Mouse (Mus musculus): ENCODE results near the gene Negr1. TPM values are rescaled to one million over a fixed set of nuclear protein-coding genes. Genes with fewer than 3 reads are reported as not detected.
A peak's percentile ranks its signal among the peaks of the same experiment; 100 is the strongest.

Gene Negr1
- polyA plus RNA-seq, 1 experiment: not detected

GRCm38 (mm10) chr3:157334169-157334568, 772.6 kb downstream of the Negr1 start:
- Histone ChIP-seq H3K27me3 (ENCODE audit: control insufficient read depth, insufficient read depth, low read length, poor library complexity, severe bottlenecking) (no peaks in the 10 kb centered on the region), H3K36me3 (ENCODE audit: control insufficient read depth, insufficient read depth, low read length, poor library complexity, severe bottlenecking) (no peaks in the 10 kb centered on the region), H3K4me3 (ENCODE audit: low read depth, low read length) (no peak overlapping the region), H3K27ac (ENCODE audit: insufficient read depth, low read length) (no peak overlapping the region), H3K9me3 (replicated peaks; ENCODE audit: control insufficient read depth, insufficient read depth, low read length, poor library complexity, severe bottlenecking) (no peaks in the 10 kb centered on the region), H3K9ac (ENCODE audit: low read depth, poor library complexity, severe bottlenecking) (no peak overlapping the region), H3K4me1 (ENCODE audit: control insufficient read depth, insufficient read depth, low read length) (no peaks in the 10 kb centered on the region)
- no peak for TF ChIP-seq CTCF (IDR thresholded peaks at IDR 0.05; ENCODE audit: low read depth, low read length)
- no peak for TF ChIP-seq EP300 (IDR thresholded peaks at IDR 0.05; ENCODE audit: insufficient read depth, low read depth, low read length)
- no peak for TF ChIP-seq POLR2A (IDR thresholded peaks at IDR 0.05; ENCODE audit: insufficient read depth, low read length)

GRCm38 (mm10) chr3:157349480-157349879, 787.9 kb downstream of the Negr1 start:
- no peak overlapping the region for H3K4me3 ChIP-seq (ENCODE audit: low read depth, low read length)
- no peak overlapping the region for H3K9ac ChIP-seq (ENCODE audit: low read depth, poor library complexity, severe bottlenecking)
- no peaks in the 10 kb centered on the region for H3K36me3 ChIP-seq (ENCODE audit: control insufficient read depth, insufficient read depth, low read length, poor library complexity, severe bottlenecking)
- TF ChIP-seq EP300 (IDR thresholded peaks at IDR 0.05; ENCODE audit: insufficient read depth, low read depth, low read length) (no peak), CTCF (IDR thresholded peaks at IDR 0.05; ENCODE audit: low read depth, low read length) (no peak), POLR2A (IDR thresholded peaks at IDR 0.05; ENCODE audit: insufficient read depth, low read length) (no peak)
- H3K9me3 ChIP-seq (replicated peaks; ENCODE audit: control insufficient read depth, insufficient read depth, low read length, poor library complexity, severe bottlenecking): no peaks in the 10 kb centered on the region
- H3K4me1 ChIP-seq (ENCODE audit: control insufficient read depth, insufficient read depth, low read length): no peaks in the 10 kb centered on the region
- H3K27ac ChIP-seq (ENCODE audit: insufficient read depth, low read length): no peak overlapping the region
- no peaks in the 10 kb centered on the region for H3K27me3 ChIP-seq (ENCODE audit: control insufficient read depth, insufficient read depth, low read length, poor library complexity, severe bottlenecking)

GRCm38 (mm10) chr3:157358905-157359304, 797.3 kb downstream of the Negr1 start:
- Histone ChIP-seq H3K27me3 (ENCODE audit: control insufficient read depth, insufficient read depth, low read length, poor library complexity, severe bottlenecking) (no peaks in the 10 kb centered on the region), H3K9me3 (replicated peaks; ENCODE audit: control insufficient read depth, insufficient read depth, low read length, poor library complexity, severe bottlenecking) (no peaks in the 10 kb centered on the region), H3K36me3 (ENCODE audit: control insufficient read depth, insufficient read depth, low read length, poor library complexity, severe bottlenecking) (no peaks in the 10 kb centered on the region), H3K9ac (ENCODE audit: low read depth, poor library complexity, severe bottlenecking) (no peak overlapping the region), H3K4me3 (ENCODE audit: low read depth, low read length) (no peak overlapping the region), H3K27ac (ENCODE audit: insufficient read depth, low read length) (no peak overlapping the region), H3K4me1 (ENCODE audit: control insufficient read depth, insufficient read depth, low read length) (no peaks in the 10 kb centered on the region)
- TF ChIP-seq CTCF (IDR thresholded peaks at IDR 0.05; ENCODE audit: low read depth, low read length) (peak; percentile 36), EP300 (IDR thresholded peaks at IDR 0.05; ENCODE audit: insufficient read depth, low read depth, low read length) (no peak), POLR2A (IDR thresholded peaks at IDR 0.05; ENCODE audit: insufficient read depth, low read length) (no peak)

GRCm38 (mm10) chr3:157359840-157360239, 798.2 kb downstream of the Negr1 start:
- H3K27me3 ChIP-seq (ENCODE audit: control insufficient read depth, insufficient read depth, low read length, poor library complexity, severe bottlenecking): no peaks in the 10 kb centered on the region
- H3K27ac ChIP-seq (ENCODE audit: insufficient read depth, low read length): no peak overlapping the region
- H3K9me3 ChIP-seq (replicated peaks; ENCODE audit: control insufficient read depth, insufficient read depth, low read length, poor library complexity, severe bottlenecking): no peaks in the 10 kb centered on the region
- no peak overlapping the region for H3K9ac ChIP-seq (ENCODE audit: low read depth, poor library complexity, severe bottlenecking)
- TF ChIP-seq CTCF (IDR thresholded peaks at IDR 0.05; ENCODE audit: low read depth, low read length): no peak
- no peak for TF ChIP-seq EP300 (IDR thresholded peaks at IDR 0.05; ENCODE audit: insufficient read depth, low read depth, low read length)
- TF ChIP-seq POLR2A (IDR thresholded peaks at IDR 0.05; ENCODE audit: insufficient read depth, low read length): no peak
- no peak overlapping the region for H3K4me3 ChIP-seq (ENCODE audit: low read depth, low read length)
- H3K4me1 ChIP-seq (ENCODE audit: control insufficient read depth, insufficient read depth, low read length): no peaks in the 10 kb centered on the region
- H3K36me3 ChIP-seq (ENCODE audit: control insufficient read depth, insufficient read depth, low read length, poor library complexity, severe bottlenecking): no peaks in the 10 kb centered on the region

Measured in ES-Bruce4 (cell line).